ENCODE assay signal across 9 mouse cellular contexts in the genomic region with DNA sequence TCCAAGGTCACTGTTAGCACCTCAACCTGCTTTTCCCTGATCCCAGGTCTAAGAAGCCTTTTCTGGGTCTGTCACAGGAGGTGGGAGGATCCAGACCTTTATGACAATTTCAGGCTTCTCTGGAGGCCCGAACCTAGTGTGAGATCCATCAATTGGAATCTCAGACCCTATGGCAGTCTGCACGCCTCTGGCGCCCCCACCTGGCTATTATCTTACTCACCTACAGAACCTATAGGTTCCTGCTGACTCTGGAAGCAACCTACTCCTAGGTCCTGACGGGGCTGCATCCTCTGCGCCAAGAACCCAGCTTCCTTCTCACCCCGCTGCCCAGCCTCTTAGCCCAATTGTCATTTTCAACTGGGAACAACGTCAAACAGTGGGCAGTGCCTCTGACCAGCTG. TPM values are rescaled to one million over a fixed set of nuclear protein-coding genes. Genes with fewer than 3 reads are reported as not detected.
DNase-seq lines count a peak whose midpoint lies in the region; ATAC-seq and TF ChIP-seq lines count a peak whose summit lies in the region.
"Had no signal": no experiment of that assay in that cellular context is flagged by ENCODE, and none has a peak within 500 bp of the region (broad histone marks: within the 10 kb centered on the region; RNA-seq: fewer than 3 reads in every experiment).

No protein-coding gene starts in this region.

- H3K27me3 ChIP-seq in forebrain, embryonic 15.5 days, result no peaks in the 10 kb centered on the region

- peak; percentile 41; the same call in 1 of the 2 replicates for TF ChIP-seq CTCF in brain, embryonic 14.5 days (IDR thresholded peaks at IDR 0.05; ENCODE audit: borderline replicate concordance, extremely low read depth, insufficient read depth, insufficient read length)

- DNase-seq in heart, postnatal 4 days, result peak; percentile 44
- DNase-seq in heart, adult 11 months, result no peak
- DNase-seq in CD4-positive, CD25-positive, alpha-beta regulatory T cell, adult 2 months (ENCODE audit: low read depth, low spot score), result peak; percentile 90
- DNase-seq in brain, embryonic 14.5 days (ENCODE audit: low read depth), result peak; percentile 43
- peak; percentile 53 to 67 for DNase-seq in kidney, postnatal 4 days
- peak; percentile 36 to 57 for DNase-seq in spleen, postnatal 36 days (ENCODE audit: low spot score in 2 of 2)

- H3K9ac ChIP-seq in forebrain, embryonic 15.5 days (replicated peaks), result no peak overlapping the region

- no peaks in the 10 kb centered on the region for H3K36me3 ChIP-seq in forebrain, embryonic 15.5 days

- no peaks in the 10 kb centered on the region for H3K9me3 ChIP-seq in forebrain, embryonic 15.5 days

- no peak overlapping the region for H3K4me3 ChIP-seq in forebrain, embryonic 15.5 days

- no peak for ATAC-seq in erythroblast, adult 5-6 weeks (replicated peaks; ENCODE audit: low FRiP score, poor library complexity, severe bottlenecking)
- ATAC-seq in forebrain, embryonic 15.5 days (replicated peaks), result no peak

- H3K4me2 ChIP-seq in forebrain, embryonic 15.5 days (replicated peaks), result no peak overlapping the region

- H3K27ac ChIP-seq in forebrain, embryonic 15.5 days (replicated peaks), result no peak overlapping the region

- no peaks in the 10 kb centered on the region for H3K4me1 ChIP-seq in forebrain, embryonic 15.5 days

- TF ChIP-seq POLR2A in brain, embryonic 14.5 days (IDR thresholded peaks at IDR 0.05; ENCODE audit: borderline replicate concordance, extremely low read depth, insufficient read depth, insufficient read length, poor library complexity, severe bottlenecking), result no peak

- WGBS in forebrain, embryonic 15.5 days, result 24% methylated on average over 7 of the region's 7 CpGs

RNA-seq across cellular contexts. Expression of a gene that starts 10.7 kb away (rescaled TPM):
- total RNA-seq in heart, postnatal 4 days (2021), result not detected
- polyA plus RNA-seq in brain, embryonic 14.5 days (2012; rRNA removed), result not detected in 2 replicates
- not detected in 2 replicates for total RNA-seq in erythroblast, adult 5-6 weeks (2015; ENCODE audit: low replicate concordance)
- not detected in 2 replicates for total RNA-seq in erythroblast, adult 5-6 weeks (2017; ENCODE audit: low replicate concordance)
- not detected in 2 replicates for polyA plus RNA-seq in forebrain, embryonic 15.5 days (2015; fragmentation: Nextera tagmentation; extraction: Ambion mirVana)
- total RNA-seq: adrenal gland, adult 18-20 months had no signal

RNA-seq across cellular contexts. Expression of a gene that starts 13.1 kb away (rescaled TPM):
- 100 to 1,000 TPM; 117 to 137 TPM for total RNA-seq in heart, postnatal 4 days (2021)
- 60.4 and 73.5 TPM in 2 replicates for polyA plus RNA-seq in brain, embryonic 14.5 days (2012; rRNA removed)
- total RNA-seq in erythroblast, adult 5-6 weeks (2015; ENCODE audit: low replicate concordance), result 1.3 TPM in 1 of 2 replicates, not detected in the other
- not detected in 2 replicates for total RNA-seq in erythroblast, adult 5-6 weeks (2017; ENCODE audit: low replicate concordance)
- 112 and 123 TPM in 2 replicates for polyA plus RNA-seq in forebrain, embryonic 15.5 days (2015; fragmentation: Nextera tagmentation; extraction: Ambion mirVana)

RNA-seq across cellular contexts. Expression of a gene that starts 17.6 kb away (rescaled TPM):
- 10 to 100 TPM; 93.6 to 98.6 TPM for total RNA-seq in heart, postnatal 4 days (2021)
- polyA plus RNA-seq in brain, embryonic 14.5 days (2012; rRNA removed), result 27.8 and 61.1 TPM in 2 replicates
- 6.7 and 7.5 TPM in 2 replicates for total RNA-seq in erythroblast, adult 5-6 weeks (2015; ENCODE audit: low replicate concordance)
- 3.2 and 5.1 TPM in 2 replicates for total RNA-seq in erythroblast, adult 5-6 weeks (2017; ENCODE audit: low replicate concordance)
- 128 and 130 TPM in 2 replicates for polyA plus RNA-seq in forebrain, embryonic 15.5 days (2015; fragmentation: Nextera tagmentation; extraction: Ambion mirVana)

RNA-seq across cellular contexts. Expression of a gene that starts 18.6 kb away (rescaled TPM):
- total RNA-seq in heart, postnatal 4 days (2021), result under 1 TPM in 1 of 2 experiments, not detected in 1; 0.45 TPM
- 1.9 and 3.6 TPM in 2 replicates for polyA plus RNA-seq in brain, embryonic 14.5 days (2012; rRNA removed)
- total RNA-seq in erythroblast, adult 5-6 weeks (2015; ENCODE audit: low replicate concordance), result not detected in 2 replicates
- total RNA-seq in erythroblast, adult 5-6 weeks (2017; ENCODE audit: low replicate concordance), result not detected in 2 replicates
- 3.4 and 4.7 TPM in 2 replicates for polyA plus RNA-seq in forebrain, embryonic 15.5 days (2015; fragmentation: Nextera tagmentation; extraction: Ambion mirVana)

RNA-seq across cellular contexts. Expression of a gene that starts 22.1 kb away (rescaled TPM):
- total RNA-seq in heart, postnatal 4 days (2021), result 10 to 100 TPM; 30.5 to 32.8 TPM
- polyA plus RNA-seq in brain, embryonic 14.5 days (2012; rRNA removed), result 109 and 142 TPM in 2 replicates
- total RNA-seq in erythroblast, adult 5-6 weeks (2015; ENCODE audit: low replicate concordance), result 18.2 and 33.8 TPM in 2 replicates
- total RNA-seq in erythroblast, adult 5-6 weeks (2017; ENCODE audit: low replicate concordance), result 8.4 and 10.6 TPM in 2 replicates
- 100 and 101 TPM in 2 replicates for polyA plus RNA-seq in forebrain, embryonic 15.5 days (2015; fragmentation: Nextera tagmentation; extraction: Ambion mirVana)

Comparison
In these comparisons a context has a peak if more than half of its experiments do, and no peak if none do; other contexts are left out.
1. RNA of a gene that starts 13.1 kb away (total RNA-seq): 117 to 137 TPM in heart, postnatal 4 days; 1.3 TPM in erythroblast, adult 5-6 weeks; every median in the first group is over 10 times any median in the second.
2. RNA of a gene that starts 17.6 kb away (total RNA-seq): 93.6 to 98.6 TPM in heart, postnatal 4 days; 3.2 to 7.5 TPM in erythroblast, adult 5-6 weeks; every median in the first group is over 10 times any median in the second.